Mouse (Mus musculus): ENCODE measurements around the gene Pla1a. TPM values are rescaled to one million over a fixed set of nuclear protein-coding genes. Genes with fewer than 3 reads are reported as not detected.

Gene Pla1a
- polyA plus RNA-seq, 1 experiment, result 26.8 TPM

DNA sequence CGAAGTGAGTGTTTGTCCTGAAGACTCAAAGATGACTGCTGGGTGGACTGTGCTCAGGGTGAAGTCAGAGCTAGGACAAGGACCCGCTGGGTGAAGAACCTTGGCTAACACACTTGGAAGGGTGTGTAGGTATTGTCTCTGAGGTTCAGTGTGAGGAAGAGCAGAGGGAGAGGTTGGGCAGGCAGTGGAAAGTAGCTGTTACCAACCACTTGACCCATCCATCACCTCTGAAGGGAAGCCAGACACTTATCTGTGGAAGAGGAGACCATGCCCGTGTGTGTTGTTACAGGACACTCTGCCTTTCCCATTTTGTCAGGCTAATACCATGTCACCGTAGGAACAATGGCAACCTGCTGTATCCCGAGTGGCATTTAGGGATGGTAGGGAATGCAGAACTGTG lies 26.7 kb downstream of the Pla1a start:
- no peaks in the 10 kb centered on the region for H3K27me3 ChIP-seq (replicated peaks; ENCODE audit: control insufficient read depth, insufficient read depth, low read length)
- no peak for TF ChIP-seq POLR2A (IDR thresholded peaks at IDR 0.05; ENCODE audit: low read depth, low read length)
- no peak for TF ChIP-seq CTCF (conservative IDR thresholded peaks at IDR 0.05; ENCODE audit: insufficient read depth, insufficient read length, low read depth, low read length)
- DNase-seq, result no peak
- H3K4me3 ChIP-seq (ENCODE audit: insufficient read depth, low read depth, low read length), result no peak overlapping the region
- 85% methylated on average over 5 of the region's 5 CpGs for WGBS
- no peak overlapping the region for H3K27ac ChIP-seq (ENCODE audit: insufficient read depth, low read depth, low read length)
- H3K4me1 ChIP-seq (ENCODE audit: control insufficient read depth, insufficient read depth, low read length), result no peaks in the 10 kb centered on the region
- no peaks in the 10 kb centered on the region for H3K36me3 ChIP-seq (ENCODE audit: control insufficient read depth, insufficient read depth, low read length)

DNA sequence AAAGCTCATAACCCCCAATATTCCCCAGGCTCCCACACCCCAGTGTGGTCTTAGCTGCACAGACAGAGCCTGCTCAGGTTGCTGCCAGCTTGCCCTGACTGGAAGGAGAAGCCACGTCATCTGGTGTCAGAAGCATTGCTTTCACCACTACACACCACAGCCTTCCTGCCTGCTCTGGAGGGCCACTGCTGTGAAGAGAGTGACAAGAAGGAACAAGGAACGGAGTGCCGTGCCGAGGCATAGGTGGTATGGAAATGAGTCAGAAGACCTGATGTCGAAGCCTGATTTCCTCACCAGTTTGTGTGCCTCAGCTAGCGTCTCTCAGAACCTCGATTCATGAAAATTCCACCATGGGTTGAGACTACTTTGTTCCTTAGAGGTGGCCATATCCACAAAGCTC lies 29.3 kb downstream of the Pla1a start:
- Histone ChIP-seq H3K27me3 (replicated peaks; ENCODE audit: control insufficient read depth, insufficient read depth, low read length) (no peaks in the 10 kb centered on the region), H3K36me3 (ENCODE audit: control insufficient read depth, insufficient read depth, low read length) (no peaks in the 10 kb centered on the region), H3K4me1 (ENCODE audit: control insufficient read depth, insufficient read depth, low read length) (peaks cover 8% of the 10 kb centered on the region; the same call in 1 of the 2 replicates), H3K4me3 (ENCODE audit: insufficient read depth, low read depth, low read length) (no peak overlapping the region), H3K27ac (ENCODE audit: insufficient read depth, low read depth, low read length) (no peak overlapping the region)
- DNase-seq, result no peak
- TF ChIP-seq POLR2A (IDR thresholded peaks at IDR 0.05; ENCODE audit: low read depth, low read length), result no peak
- TF ChIP-seq CTCF (conservative IDR thresholded peaks at IDR 0.05; ENCODE audit: insufficient read depth, insufficient read length, low read depth, low read length), result no peak
- 91% methylated on average over 7 of the region's 7 CpGs for WGBS

DNA sequence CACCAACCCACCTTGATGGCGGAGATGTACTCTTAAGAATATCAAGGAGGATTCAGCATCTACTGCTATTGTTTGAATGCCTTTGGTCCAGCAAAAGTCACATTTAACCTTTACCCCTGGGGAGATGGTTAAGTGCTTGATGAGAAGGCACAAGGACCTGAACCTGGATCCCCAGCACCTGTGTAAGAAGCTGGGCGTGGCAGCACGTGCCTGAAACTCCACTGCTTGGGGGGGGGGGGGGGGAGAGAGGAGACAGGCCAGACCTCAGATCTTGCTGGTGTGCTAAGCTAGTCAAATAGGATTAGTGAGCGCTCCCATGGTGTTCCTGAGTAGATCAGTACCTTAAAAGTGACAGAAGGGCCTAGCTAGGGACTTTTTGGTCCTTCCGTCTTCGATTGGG lies 31.5 kb downstream of the Pla1a start:
- H3K27ac ChIP-seq (ENCODE audit: insufficient read depth, low read depth, low read length), result no peak overlapping the region
- H3K36me3 ChIP-seq (ENCODE audit: control insufficient read depth, insufficient read depth, low read length), result no peaks in the 10 kb centered on the region
- no peak overlapping the region for H3K4me3 ChIP-seq (ENCODE audit: insufficient read depth, low read depth, low read length)
- 95% methylated on average over 6 of the region's 6 CpGs for WGBS
- H3K4me1 ChIP-seq (ENCODE audit: control insufficient read depth, insufficient read depth, low read length), result peaks cover 8% of the 10 kb centered on the region; the same call in 1 of the 2 replicates
- TF ChIP-seq CTCF (conservative IDR thresholded peaks at IDR 0.05; ENCODE audit: insufficient read depth, insufficient read length, low read depth, low read length) (no peak), POLR2A (IDR thresholded peaks at IDR 0.05; ENCODE audit: low read depth, low read length) (no peak)
- H3K27me3 ChIP-seq (replicated peaks; ENCODE audit: control insufficient read depth, insufficient read depth, low read length), result no peaks in the 10 kb centered on the region
- DNase-seq, result no peak

DNA sequence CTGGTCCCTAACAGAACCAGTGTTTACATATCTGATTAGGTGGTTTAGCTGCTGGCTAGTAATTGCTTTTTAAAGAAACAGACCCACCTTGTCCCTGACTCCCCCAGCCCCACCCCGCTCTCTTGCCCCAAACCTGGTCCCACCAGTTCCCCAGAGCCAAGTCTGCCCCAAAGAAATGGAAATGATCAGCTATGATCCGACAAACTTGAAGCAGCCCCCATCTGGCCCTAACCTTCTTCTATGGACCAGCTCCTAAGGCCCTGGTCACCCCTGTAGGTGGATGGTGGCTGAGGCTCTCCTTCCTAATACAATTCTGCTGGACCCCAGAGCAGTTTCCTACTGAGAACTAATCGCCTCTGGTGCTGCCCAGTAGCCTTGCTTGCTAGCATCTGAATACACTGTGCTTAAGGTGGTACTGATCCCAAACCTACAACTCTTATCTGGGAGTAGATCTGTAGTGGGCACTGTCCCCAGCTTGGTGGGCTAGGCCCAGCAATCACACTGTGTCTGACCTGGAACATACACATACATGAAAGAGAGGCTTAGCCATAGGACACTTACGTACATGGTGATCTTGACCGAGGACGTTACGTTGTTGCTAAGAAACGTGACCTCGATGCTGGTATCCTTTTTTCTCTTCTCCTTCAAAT lies 32.5 kb downstream of the Pla1a start:
- no peak overlapping the region for H3K27ac ChIP-seq (ENCODE audit: insufficient read depth, low read depth, low read length)
- H3K4me1 ChIP-seq (ENCODE audit: control insufficient read depth, insufficient read depth, low read length), result peaks cover 11% of the 10 kb centered on the region; the same call in 1 of the 2 replicates
- WGBS, result 89% methylated on average over 9 of the region's 9 CpGs
- peak overlapping the region; percentile 14; the same call in 1 of the 2 replicates for H3K4me3 ChIP-seq (ENCODE audit: insufficient read depth, low read depth, low read length)
- no peaks in the 10 kb centered on the region for H3K36me3 ChIP-seq (ENCODE audit: control insufficient read depth, insufficient read depth, low read length)
- TF ChIP-seq CTCF (conservative IDR thresholded peaks at IDR 0.05; ENCODE audit: insufficient read depth, insufficient read length, low read depth, low read length), result no peak
- no peak for TF ChIP-seq POLR2A (IDR thresholded peaks at IDR 0.05; ENCODE audit: low read depth, low read length)
- no peaks in the 10 kb centered on the region for H3K27me3 ChIP-seq (replicated peaks; ENCODE audit: control insufficient read depth, insufficient read depth, low read length)
- DNase-seq, result no peak

DNA sequence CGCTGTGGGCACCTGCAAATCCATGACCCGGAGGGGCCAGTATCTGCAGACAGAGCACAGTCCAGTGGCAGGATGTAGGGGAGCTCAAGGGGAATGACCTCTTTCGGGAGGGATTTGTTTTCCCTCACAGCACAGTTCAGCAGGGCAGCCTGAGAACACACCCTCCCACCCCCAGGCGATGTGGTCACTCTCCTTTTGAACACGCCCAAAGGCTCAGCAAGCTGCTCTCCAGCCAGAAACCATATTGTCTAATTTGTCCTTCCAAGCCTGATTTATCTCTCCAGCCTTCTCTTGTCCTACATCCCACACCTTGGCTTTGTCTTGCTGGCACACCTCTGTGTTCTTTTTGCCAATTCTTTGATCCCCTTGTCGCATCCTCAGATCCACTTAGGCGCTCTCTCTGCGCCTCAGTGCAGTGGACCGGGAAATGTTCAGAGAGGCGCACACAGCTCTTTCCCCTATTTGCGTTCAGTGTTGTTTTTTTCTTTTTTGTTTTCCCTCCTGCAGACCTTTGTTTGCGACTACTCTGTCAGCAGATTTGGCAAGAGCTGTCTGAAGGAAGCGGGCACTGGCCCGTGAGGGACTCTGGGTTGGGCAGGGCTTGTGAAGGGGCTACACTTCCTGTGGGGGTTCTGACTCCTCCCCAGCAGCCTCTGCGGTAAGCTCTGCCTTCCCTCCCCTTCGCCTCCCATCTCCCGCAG lies 33.3 kb downstream of the Pla1a start:
- no peaks in the 10 kb centered on the region for H3K36me3 ChIP-seq (ENCODE audit: control insufficient read depth, insufficient read depth, low read length)
- peaks cover 11% of the 10 kb centered on the region; the same call in 1 of the 2 replicates for H3K4me1 ChIP-seq (ENCODE audit: control insufficient read depth, insufficient read depth, low read length)
- H3K27ac ChIP-seq (ENCODE audit: insufficient read depth, low read depth, low read length), result no peak overlapping the region; the same call in 1 of the 2 replicates
- DNase-seq, result peak; percentile 69
- no peak for TF ChIP-seq POLR2A (IDR thresholded peaks at IDR 0.05; ENCODE audit: low read depth, low read length)
- no peak for TF ChIP-seq CTCF (conservative IDR thresholded peaks at IDR 0.05; ENCODE audit: insufficient read depth, insufficient read length, low read depth, low read length)
- no peaks in the 10 kb centered on the region for H3K27me3 ChIP-seq (replicated peaks; ENCODE audit: control insufficient read depth, insufficient read depth, low read length)
- 19% methylated on average over 17 of the region's 17 CpGs for WGBS
- peak overlapping the region; percentile 14 for H3K4me3 ChIP-seq (ENCODE audit: insufficient read depth, low read depth, low read length)

DNA sequence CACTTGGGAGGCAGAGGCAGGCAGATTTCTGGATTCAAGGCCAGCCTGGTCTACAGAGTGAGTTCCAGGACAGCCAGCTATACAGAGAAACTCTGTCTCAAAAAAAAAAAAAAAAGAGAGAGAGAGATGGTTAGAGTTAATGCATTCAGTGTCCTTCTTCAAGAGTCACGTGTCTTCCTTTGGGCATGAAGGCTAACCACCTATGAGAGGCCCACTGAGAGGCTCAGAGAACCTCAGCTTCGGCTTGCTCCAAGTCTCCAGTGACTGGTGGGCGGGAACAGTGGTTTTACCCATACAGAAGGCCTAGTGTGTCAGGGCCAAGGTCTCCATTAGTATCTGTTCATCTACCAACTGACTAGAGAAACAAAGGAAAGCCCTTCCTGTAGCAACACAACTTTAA lies 33.9 kb downstream of the Pla1a start:
- Histone ChIP-seq H3K36me3 (ENCODE audit: control insufficient read depth, insufficient read depth, low read length) (no peaks in the 10 kb centered on the region), H3K4me1 (ENCODE audit: control insufficient read depth, insufficient read depth, low read length) (peaks cover 11% of the 10 kb centered on the region; the same call in 1 of the 2 replicates), H3K27me3 (replicated peaks; ENCODE audit: control insufficient read depth, insufficient read depth, low read length) (no peaks in the 10 kb centered on the region), H3K27ac (ENCODE audit: insufficient read depth, low read depth, low read length) (no peak overlapping the region), H3K4me3 (ENCODE audit: insufficient read depth, low read depth, low read length) (no peak overlapping the region)
- peak; percentile 8 for DNase-seq
- TF ChIP-seq CTCF (conservative IDR thresholded peaks at IDR 0.05; ENCODE audit: insufficient read depth, insufficient read length, low read depth, low read length) (no peak), POLR2A (IDR thresholded peaks at IDR 0.05; ENCODE audit: low read depth, low read length) (no peak)
- 63% methylated on average over 3 of the region's 3 CpGs for WGBS

DNA sequence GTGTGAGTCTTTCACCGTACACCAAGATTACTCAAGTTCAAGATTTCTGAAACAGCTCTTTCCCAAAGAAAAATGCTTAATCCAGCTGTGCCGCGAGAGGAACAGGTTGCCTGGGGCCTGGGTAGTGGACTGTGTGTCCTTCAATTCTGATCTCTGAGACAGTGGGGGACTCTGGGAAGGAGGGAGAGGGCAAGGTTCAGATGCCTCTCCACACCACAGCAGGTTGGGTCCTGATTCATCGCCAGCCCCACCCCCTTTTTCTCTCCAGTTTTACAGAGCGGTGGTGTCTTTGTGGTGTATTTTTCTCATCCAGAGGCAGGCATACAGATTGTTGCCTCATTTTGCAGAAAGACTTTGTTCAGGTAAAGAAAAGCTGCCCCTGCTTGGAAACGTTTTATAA lies 34.7 kb downstream of the Pla1a start:
- H3K36me3 ChIP-seq (ENCODE audit: control insufficient read depth, insufficient read depth, low read length), result no peaks in the 10 kb centered on the region
- 66% methylated on average over 6 of the region's 6 CpGs for WGBS
- H3K27me3 ChIP-seq (replicated peaks; ENCODE audit: control insufficient read depth, insufficient read depth, low read length), result no peaks in the 10 kb centered on the region
- no peak overlapping the region for H3K4me3 ChIP-seq (ENCODE audit: insufficient read depth, low read depth, low read length)
- H3K27ac ChIP-seq (ENCODE audit: insufficient read depth, low read depth, low read length), result no peak overlapping the region
- TF ChIP-seq CTCF (conservative IDR thresholded peaks at IDR 0.05; ENCODE audit: insufficient read depth, insufficient read length, low read depth, low read length) (no peak), POLR2A (IDR thresholded peaks at IDR 0.05; ENCODE audit: low read depth, low read length) (no peak)
- H3K4me1 ChIP-seq (ENCODE audit: control insufficient read depth, insufficient read depth, low read length), result peaks cover 11% of the 10 kb centered on the region; the same call in 1 of the 2 replicates
- DNase-seq, result peak; percentile 87
